Mouse (Mus musculus): Measurements from ENCODE around the gene Cdcp2. TPM values are rescaled to one million over a fixed set of nuclear protein-coding genes. Genes with fewer than 3 reads are reported as not detected.

Gene Cdcp2
- polyA plus RNA-seq, 1 experiment = not detected

DNA sequence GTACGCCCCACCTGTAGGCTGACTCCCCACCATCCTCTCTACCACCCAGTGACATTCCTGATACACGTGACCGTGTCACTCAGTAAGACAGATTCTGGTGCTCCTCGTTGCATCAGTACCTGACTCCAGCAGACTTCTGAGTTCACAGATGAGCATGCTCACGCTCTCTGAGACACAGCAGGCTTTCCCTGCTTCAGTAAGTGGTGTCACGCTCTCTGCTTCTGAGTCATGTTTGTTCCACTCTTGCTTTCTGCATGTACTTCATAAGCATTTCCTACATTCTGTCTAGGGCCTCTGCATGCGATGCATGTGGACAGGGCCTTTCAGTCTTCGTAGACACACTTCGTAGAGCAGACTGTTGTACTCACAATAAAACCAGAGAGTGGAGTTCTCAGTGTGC, 24.3 kb upstream of the Cdcp2 start:
- 88% methylated on average over 9 of the region's 9 CpGs for WGBS

DNA sequence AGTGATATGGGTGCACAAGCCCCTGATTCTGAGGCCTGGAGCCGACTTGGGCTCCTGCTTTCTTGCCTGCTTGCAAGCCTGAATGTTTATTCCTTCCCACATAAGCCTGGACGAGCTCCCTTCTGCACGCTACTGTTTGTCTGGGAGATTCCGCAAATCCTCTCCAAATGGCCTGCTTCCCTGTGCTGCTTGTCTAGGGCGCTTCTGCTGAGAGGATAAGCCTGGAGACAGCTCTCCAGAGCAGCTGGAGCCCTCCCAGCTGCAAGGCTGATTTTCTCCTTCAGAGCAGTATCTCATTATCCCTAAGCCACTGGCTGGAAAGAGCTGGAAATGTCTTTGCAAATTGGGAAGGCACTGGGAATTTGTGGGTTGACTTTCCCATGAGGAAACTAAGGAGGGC, 21.2 kb upstream of the Cdcp2 start:
- Histone ChIP-seq H3K4me1 (ENCODE audit: control insufficient read depth, insufficient read depth, insufficient read length, low read length) (no peaks in the 10 kb centered on the region), H3K36me3 (ENCODE audit: control insufficient read depth, insufficient read depth, low read length) (no peaks in the 10 kb centered on the region), H3K4me3 (ENCODE audit: low read depth, low read length) (no peak overlapping the region), H3K27me3 (ENCODE audit: control insufficient read depth, insufficient read depth, low read length) (no peaks in the 10 kb centered on the region), H3K27ac (ENCODE audit: insufficient read depth, low read depth, low read length) (no peak overlapping the region)
- WGBS = 77% methylated on average over 5 of the region's 5 CpGs
- TF ChIP-seq CTCF (IDR thresholded peaks at IDR 0.05; ENCODE audit: extremely low read depth, insufficient read length, insufficient replicate concordance, low read depth, low read length) = no peak
- no peak for TF ChIP-seq POLR2A (IDR thresholded peaks at IDR 0.05; ENCODE audit: low read depth, low read length)

More for the DNA sequence above, 24.3 kb upstream of the Cdcp2 start:
- Histone ChIP-seq H3K36me3 (ENCODE audit: control insufficient read depth, insufficient read depth, low read length) (no peaks in the 10 kb centered on the region), H3K27me3 (ENCODE audit: control insufficient read depth, insufficient read depth, low read length) (no peaks in the 10 kb centered on the region), H3K4me1 (ENCODE audit: control insufficient read depth, insufficient read depth, insufficient read length, low read length) (peaks cover 3% of the 10 kb centered on the region; the same call in 1 of the 2 replicates), H3K4me3 (ENCODE audit: low read depth, low read length) (no peak overlapping the region), H3K27ac (ENCODE audit: insufficient read depth, low read depth, low read length) (no peak overlapping the region)
- TF ChIP-seq POLR2A (IDR thresholded peaks at IDR 0.05; ENCODE audit: low read depth, low read length) (no peak), CTCF (IDR thresholded peaks at IDR 0.05; ENCODE audit: extremely low read depth, insufficient read length, insufficient replicate concordance, low read depth, low read length) (no peak)

DNA sequence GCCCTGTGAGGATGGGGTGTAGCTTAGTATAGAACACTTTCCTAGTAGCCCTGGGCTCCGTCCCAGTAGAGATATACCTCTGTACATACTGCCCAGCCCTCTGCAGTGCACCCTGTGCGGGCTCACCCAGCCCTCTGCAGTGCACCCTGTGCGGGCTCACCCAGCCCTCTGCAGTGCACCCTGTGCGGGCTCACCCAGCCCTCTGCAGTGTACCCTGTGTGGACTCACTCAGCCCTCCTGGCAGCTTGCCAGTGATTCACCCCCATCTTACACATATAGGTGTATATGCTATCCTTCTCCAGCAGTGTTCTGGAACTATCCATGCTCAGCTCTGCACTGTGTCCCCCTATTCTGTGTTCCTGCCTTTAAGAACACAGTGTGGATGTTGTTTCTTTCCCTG, 17.8 kb upstream of the Cdcp2 start:
- no peak for TF ChIP-seq CTCF (IDR thresholded peaks at IDR 0.05; ENCODE audit: extremely low read depth, insufficient read length, insufficient replicate concordance, low read depth, low read length)
- H3K27ac ChIP-seq (ENCODE audit: insufficient read depth, low read depth, low read length) = no peak overlapping the region
- 83% methylated on average over 4 of the region's 4 CpGs for WGBS

DNA sequence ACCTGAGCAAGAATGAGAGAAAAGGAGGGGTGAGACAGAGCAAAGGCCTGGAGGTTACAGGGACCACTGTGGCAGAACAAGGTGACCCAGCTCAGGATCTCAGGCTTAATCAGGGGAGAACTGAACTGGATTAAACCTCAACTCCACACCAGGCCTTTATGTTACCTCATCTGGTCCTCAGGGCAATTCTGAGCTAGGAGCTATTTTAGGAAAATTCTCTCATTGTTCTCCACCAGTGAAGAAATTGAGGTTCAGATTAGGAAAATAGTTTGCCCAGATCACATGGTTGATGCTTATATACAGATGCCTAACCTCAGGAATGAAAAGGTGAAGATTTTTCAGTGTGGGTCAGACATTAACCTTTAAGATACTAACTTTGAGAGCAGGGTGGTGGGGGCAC, 17.0 kb upstream of the Cdcp2 start:
- TF ChIP-seq POLR2A (IDR thresholded peaks at IDR 0.05; ENCODE audit: low read depth, low read length) (no peak), CTCF (IDR thresholded peaks at IDR 0.05; ENCODE audit: extremely low read depth, insufficient read length, insufficient replicate concordance, low read depth, low read length) (no peak)
- Histone ChIP-seq H3K4me3 (ENCODE audit: low read depth, low read length) (no peak overlapping the region), H3K36me3 (ENCODE audit: control insufficient read depth, insufficient read depth, low read length) (no peaks in the 10 kb centered on the region), H3K4me1 (ENCODE audit: control insufficient read depth, insufficient read depth, insufficient read length, low read length) (no peaks in the 10 kb centered on the region; the same call in 1 of the 2 replicates), H3K27ac (ENCODE audit: insufficient read depth, low read depth, low read length) (no peak overlapping the region), H3K27me3 (ENCODE audit: control insufficient read depth, insufficient read depth, low read length) (no peaks in the 10 kb centered on the region)

More for the DNA sequence above, 17.8 kb upstream of the Cdcp2 start:
- Histone ChIP-seq H3K4me3 (ENCODE audit: low read depth, low read length) (no peak overlapping the region), H3K4me1 (ENCODE audit: control insufficient read depth, insufficient read depth, insufficient read length, low read length) (no peaks in the 10 kb centered on the region), H3K36me3 (ENCODE audit: control insufficient read depth, insufficient read depth, low read length) (no peaks in the 10 kb centered on the region), H3K27me3 (ENCODE audit: control insufficient read depth, insufficient read depth, low read length) (no peaks in the 10 kb centered on the region)

DNA sequence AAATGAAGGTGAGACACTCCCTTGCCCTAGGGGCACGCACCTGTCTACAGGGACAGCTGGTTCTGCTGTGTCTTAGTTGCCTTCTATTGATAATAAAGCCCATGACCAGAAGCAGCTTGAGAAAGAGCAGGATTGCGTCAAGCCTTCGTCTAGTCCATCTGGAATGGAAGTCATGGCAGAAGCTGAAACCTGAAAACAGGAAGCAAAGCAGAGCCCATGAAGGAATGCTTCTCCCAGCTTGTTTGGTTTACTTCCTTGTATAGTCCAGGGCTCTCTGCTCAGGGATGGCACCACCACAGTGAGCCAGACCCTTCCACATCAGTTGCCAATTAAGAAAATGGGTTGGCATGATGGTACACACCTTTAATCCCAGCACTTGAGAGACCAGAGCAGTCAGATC, 14.5 kb upstream of the Cdcp2 start:
- Histone ChIP-seq H3K27me3 (ENCODE audit: control insufficient read depth, insufficient read depth, low read length) (no peaks in the 10 kb centered on the region), H3K4me3 (ENCODE audit: low read depth, low read length) (no peak overlapping the region), H3K4me1 (ENCODE audit: control insufficient read depth, insufficient read depth, insufficient read length, low read length) (no peaks in the 10 kb centered on the region; the same call in 1 of the 2 replicates), H3K27ac (ENCODE audit: insufficient read depth, low read depth, low read length) (no peak overlapping the region), H3K36me3 (ENCODE audit: control insufficient read depth, insufficient read depth, low read length) (no peaks in the 10 kb centered on the region)
- WGBS = 86% methylated on average over 3 of the region's 3 CpGs
- TF ChIP-seq CTCF (IDR thresholded peaks at IDR 0.05; ENCODE audit: extremely low read depth, insufficient read length, insufficient replicate concordance, low read depth, low read length) (no peak), POLR2A (IDR thresholded peaks at IDR 0.05; ENCODE audit: low read depth, low read length) (no peak)

DNA sequence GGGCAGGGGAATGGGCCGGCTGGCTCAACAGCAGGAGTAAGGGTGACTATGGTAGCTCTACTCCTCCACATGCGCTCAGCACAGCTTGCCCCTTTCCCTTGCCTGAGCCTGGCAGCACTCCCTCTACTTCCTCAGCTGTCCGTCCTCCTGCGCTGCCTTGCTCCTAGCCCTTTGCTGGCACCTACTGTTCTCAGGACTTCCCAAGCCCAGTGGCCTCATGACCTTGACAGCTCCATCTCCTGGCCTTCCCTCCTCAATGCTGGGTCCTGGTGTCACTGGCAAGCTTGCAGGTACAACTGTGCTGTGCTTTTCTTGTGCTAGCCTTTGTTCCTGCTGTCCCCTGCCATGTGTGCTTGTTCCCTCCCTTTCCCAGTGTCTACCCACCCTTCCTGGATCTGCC, 13.6 kb upstream of the Cdcp2 start:
- H3K27ac ChIP-seq (ENCODE audit: insufficient read depth, low read depth, low read length) = no peak overlapping the region
- H3K4me1 ChIP-seq (ENCODE audit: control insufficient read depth, insufficient read depth, insufficient read length, low read length) = no peaks in the 10 kb centered on the region; the same call in 1 of the 2 replicates
- no peaks in the 10 kb centered on the region for H3K27me3 ChIP-seq (ENCODE audit: control insufficient read depth, insufficient read depth, low read length)
- WGBS = 92% methylated on average over 4 of the region's 4 CpGs
- H3K4me3 ChIP-seq (ENCODE audit: low read depth, low read length) = no peak overlapping the region
- TF ChIP-seq POLR2A (IDR thresholded peaks at IDR 0.05; ENCODE audit: low read depth, low read length) (no peak), CTCF (IDR thresholded peaks at IDR 0.05; ENCODE audit: extremely low read depth, insufficient read length, insufficient replicate concordance, low read depth, low read length) (no peak)
- H3K36me3 ChIP-seq (ENCODE audit: control insufficient read depth, insufficient read depth, low read length) = no peaks in the 10 kb centered on the region

DNA sequence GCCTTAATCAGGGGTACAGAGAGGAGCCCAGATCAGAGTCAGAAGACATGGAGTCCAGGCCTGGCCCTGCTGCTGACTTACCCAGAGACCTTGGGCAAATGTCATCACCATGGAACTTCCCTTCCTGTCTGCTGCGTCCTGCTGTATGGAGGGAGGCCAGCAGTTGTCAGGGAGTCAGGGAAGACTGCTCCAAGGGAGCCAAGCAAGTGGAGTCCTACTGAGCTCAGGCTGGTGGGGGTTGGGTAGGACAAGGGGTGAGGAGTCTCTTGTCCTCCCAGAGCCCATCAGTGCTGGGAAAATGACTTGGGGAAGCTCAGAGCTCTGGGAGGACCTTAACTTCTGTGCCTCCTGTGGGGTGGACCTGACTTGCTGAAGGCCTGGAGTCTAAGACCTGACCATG, 12.3 kb upstream of the Cdcp2 start:
- Histone ChIP-seq H3K4me3 (ENCODE audit: low read depth, low read length) (no peak overlapping the region), H3K4me1 (ENCODE audit: control insufficient read depth, insufficient read depth, insufficient read length, low read length) (no peaks in the 10 kb centered on the region; the same call in 1 of the 2 replicates), H3K27ac (ENCODE audit: insufficient read depth, low read depth, low read length) (no peak overlapping the region), H3K27me3 (ENCODE audit: control insufficient read depth, insufficient read depth, low read length) (no peaks in the 10 kb centered on the region), H3K36me3 (ENCODE audit: control insufficient read depth, insufficient read depth, low read length) (no peaks in the 10 kb centered on the region)
- 64% methylated on average over 1 of the region's 1 CpGs for WGBS
- no peak for TF ChIP-seq CTCF (IDR thresholded peaks at IDR 0.05; ENCODE audit: extremely low read depth, insufficient read length, insufficient replicate concordance, low read depth, low read length)
- no peak for TF ChIP-seq POLR2A (IDR thresholded peaks at IDR 0.05; ENCODE audit: low read depth, low read length)

DNA sequence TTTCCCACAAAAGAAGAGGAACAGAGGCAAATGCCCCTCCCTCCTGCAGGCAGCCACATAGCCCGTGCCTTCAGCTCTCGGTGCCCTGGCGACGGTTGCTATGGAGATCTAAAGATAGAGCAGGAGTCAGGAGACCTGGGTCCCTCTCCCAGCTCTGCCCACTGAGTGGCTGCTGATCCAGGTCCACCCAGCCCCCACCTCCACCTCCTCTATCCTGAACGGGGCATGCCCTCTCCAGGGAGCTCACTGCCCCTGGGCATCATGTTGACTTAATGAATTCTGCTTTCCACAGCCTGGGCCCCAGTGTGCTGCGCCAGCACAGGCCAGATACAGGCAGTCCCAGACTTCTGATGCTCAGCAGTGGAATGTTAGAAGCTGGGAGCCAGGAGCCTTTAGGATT, 11.8 kb upstream of the Cdcp2 start:
- H3K36me3 ChIP-seq (ENCODE audit: control insufficient read depth, insufficient read depth, low read length) = no peaks in the 10 kb centered on the region
- H3K4me1 ChIP-seq (ENCODE audit: control insufficient read depth, insufficient read depth, insufficient read length, low read length) = no peaks in the 10 kb centered on the region; the same call in 1 of the 2 replicates
- no peaks in the 10 kb centered on the region for H3K27me3 ChIP-seq (ENCODE audit: control insufficient read depth, insufficient read depth, low read length)
- TF ChIP-seq CTCF (IDR thresholded peaks at IDR 0.05; ENCODE audit: extremely low read depth, insufficient read length, insufficient replicate concordance, low read depth, low read length) = no peak
- no peak for TF ChIP-seq POLR2A (IDR thresholded peaks at IDR 0.05; ENCODE audit: low read depth, low read length)
- H3K4me3 ChIP-seq (ENCODE audit: low read depth, low read length) = no peak overlapping the region
- H3K27ac ChIP-seq (ENCODE audit: insufficient read depth, low read depth, low read length) = no peak overlapping the region
- WGBS = 56% methylated on average over 6 of the region's 6 CpGs
